Mouse (Mus musculus) testis, adult 2 months (tissue): ENCODE results near the gene Vangl1.

ENCODE experiments used
- CTCF ChIP-seq: fragments of 200-500 bp; IDR thresholded peaks from 2 replicates; pipeline ENCODE4 v1.5.1; 2012; ENCODE audit warnings: low read depth, mild to moderate bottlenecking, inconsistent platforms, low read length, moderate library complexity; ENCODE audit not compliant: control insufficient read depth, insufficient read depth, insufficient replicate concordance
- POLR2A ChIP-seq: fragments of 200-500 bp; IDR thresholded peaks from 2 replicates; pipeline ENCODE4 v1.6.1; 2012; ENCODE audit warnings: low read depth, mild to moderate bottlenecking, inconsistent platforms, low read length, moderate library complexity; ENCODE audit not compliant: control insufficient read depth

DNA sequence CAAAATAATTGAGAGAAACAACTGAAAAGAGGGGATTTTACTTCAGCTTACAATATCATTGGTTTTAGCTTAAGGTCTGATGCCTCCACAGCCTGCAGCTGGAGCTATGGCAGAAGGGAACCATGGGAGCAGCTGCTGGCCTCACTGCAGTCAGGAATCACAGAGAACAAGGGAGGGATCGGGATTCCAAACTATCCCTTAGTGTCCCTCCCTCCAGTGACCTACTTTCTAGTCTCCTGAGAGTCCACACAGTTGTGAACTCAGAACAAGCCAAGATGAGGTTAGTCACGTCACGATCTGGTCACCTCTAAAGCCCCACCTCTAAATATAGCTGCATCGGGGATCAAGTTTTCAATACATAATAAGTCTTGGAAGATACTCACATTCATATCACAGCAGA, 57.3 kb downstream of the Vangl1 start:
- TF ChIP-seq CTCF (no peak), POLR2A (no peak)
